Mouse (Mus musculus) spleen, postnatal 14 days (tissue): ENCODE data around the gene Nos1ap.
A peak's percentile ranks its signal among the peaks of the same experiment; 100 is the strongest.

Experiments
- DNase-seq, 2 experiments: peaks; one replicate each; pipeline ENCODE4 v3.0.0; 2021 to 2022; ENCODE audit warnings: low spot score in 2 of 2

Gene Nos1ap

DNA sequence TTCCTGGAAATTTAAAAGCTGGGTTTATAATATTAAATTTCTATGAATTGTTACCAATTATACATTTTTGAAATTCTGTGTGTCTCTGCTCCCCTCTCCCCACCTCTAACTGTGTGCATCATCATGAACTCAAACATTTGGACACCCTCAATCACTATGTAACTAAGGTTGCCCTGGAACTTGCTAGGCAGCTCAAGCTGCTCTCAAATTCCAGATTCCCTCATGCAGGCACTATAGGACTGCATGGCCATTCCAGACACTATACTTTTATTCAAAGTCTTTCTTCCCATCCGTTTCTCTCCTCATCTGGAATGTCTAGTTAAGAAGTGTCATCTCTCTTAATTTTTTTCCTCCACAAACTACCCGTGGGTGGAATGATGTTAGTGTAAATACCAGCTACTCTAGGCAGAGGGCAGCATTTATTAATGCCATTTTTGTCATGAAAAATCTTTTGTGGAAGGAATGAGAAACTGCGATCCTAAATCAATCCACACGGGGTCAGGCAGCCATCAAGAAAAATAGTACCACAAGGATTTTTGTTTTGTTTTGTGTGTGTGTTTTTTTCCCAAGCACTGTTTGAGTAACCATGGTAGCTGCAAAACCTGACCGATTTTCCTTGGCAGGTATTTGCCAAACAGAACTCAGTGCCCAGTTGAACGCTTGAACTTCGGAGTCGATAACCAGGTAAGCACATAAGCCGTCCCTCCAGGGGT lies 297.3 kb downstream of the Nos1ap start:
- no peak for DNase-seq

DNA sequence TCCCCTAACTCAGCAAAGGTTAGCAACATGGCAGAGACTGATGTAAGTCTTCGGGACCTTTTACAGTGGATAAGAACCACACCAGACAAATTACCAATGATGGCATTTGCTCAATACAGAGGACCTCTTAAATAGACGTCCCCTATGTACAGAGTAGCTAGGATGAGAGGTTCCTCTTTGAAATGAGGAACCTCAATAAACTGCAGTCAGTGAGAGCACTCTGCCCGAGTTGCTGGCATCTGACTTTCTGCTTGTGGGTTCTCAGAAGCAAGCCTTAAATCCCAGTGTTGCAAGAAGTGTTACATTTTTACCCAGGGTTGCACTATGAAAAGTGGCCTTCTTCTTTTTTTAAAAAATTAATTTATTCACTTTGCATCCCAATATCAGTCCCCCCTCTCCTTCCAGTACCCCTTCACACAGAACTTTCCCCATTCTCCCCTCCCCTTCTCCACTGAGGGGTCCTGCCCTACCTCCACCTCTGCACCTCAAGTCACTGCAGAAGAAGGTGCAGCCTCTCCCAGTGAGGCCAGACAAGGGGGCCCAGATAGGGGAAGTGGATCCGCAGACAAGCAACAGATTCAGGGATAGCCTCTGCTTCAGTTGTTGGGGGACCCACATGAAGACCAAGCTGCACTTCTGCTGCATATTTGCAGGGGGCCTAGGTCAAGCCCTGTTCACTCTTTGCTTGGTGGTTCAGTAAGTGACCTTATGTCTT lies 307.1 kb downstream of the Nos1ap start:
- DNase-seq = no peak

GRCm38 (mm10) chr1:170277016-170277415 lies 312.6 kb downstream of the Nos1ap start, which contains the start of gene Sh2d1b1:
Gene Sh2d1b1, plus strand, starts transcription at chr1:170277320.
- DNase-seq = no peak

DNA sequence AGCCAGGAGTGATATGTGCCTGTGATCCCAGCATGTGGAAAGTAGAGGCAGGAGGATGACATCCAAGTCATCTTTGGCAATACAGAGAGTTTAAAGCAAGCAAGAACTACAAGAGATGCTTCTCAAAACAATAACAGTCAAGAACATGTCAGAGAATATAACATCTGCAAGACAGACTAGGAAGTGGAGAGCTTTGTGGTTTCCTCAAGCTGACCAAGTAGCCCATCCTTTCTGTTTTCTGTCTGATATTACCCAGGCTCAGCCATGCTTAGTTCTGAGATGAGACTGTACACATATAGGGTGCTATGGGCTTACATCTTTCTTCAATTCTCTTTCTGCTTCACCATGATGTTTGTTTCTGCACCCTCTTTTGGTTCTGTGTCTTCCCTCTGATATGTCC lies 316.4 kb downstream of the Nos1ap start:
- no peak for DNase-seq

DNA sequence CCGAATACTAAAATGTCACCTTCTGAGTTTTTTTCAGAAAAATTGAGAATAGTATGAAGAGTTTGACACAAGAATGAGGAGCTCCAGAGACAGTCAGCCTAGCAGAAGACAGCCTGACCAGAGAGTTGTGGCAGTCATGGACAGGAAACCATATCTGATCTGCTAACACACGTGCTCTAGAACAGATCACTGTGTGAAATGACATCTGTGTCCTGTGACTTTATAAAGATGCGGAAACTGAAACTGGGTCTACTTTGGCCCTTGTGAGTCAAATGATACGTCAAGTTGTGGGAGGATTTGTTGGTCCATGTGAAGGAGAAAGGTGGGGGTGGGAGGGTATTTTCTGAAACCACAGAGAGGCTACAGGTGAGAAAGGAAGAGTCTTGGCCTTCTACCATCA lies 319.0 kb downstream of the Nos1ap start:
- DNase-seq = no peak

DNA sequence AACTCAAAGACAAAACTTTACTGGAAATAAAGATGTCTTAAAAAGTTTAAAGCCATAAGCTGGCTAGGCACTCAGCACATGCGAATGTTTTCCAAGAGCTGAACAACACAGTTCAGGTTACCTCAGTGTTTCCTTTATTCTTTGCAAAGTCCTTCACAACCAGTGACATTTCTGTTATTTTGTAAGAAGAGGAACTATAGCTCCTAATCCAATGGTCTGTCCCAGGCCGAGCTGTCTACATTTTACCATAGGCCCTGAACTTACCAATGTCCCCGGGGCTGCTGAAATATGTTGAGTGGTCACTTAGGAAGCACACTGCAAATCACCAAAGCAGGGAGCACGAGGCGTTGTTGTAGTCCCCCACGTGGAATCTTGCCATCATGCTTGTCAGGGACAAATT lies 319.4 kb downstream of the Nos1ap start:
- no peak for DNase-seq

- peak; percentile 38 to 65 for DNase-seq
Measured at GRCm38 (mm10) chr1:170255560-170255910, 334.1 kb downstream of the Nos1ap start.

GRCm38 (mm10) chr1:170254893-170255559 lies 334.6 kb downstream of the Nos1ap start:
- DNase-seq = peak in 1 of 2 experiments; percentile 1
